Mouse (Mus musculus): ENCODE measurements around the gene Slc1a6. TPM values are rescaled to one million over a fixed set of nuclear protein-coding genes. Genes with fewer than 3 reads are reported as not detected.

The Slc1a6 gene
- total RNA-seq, 1 experiment, result 1.7 TPM

DNA sequence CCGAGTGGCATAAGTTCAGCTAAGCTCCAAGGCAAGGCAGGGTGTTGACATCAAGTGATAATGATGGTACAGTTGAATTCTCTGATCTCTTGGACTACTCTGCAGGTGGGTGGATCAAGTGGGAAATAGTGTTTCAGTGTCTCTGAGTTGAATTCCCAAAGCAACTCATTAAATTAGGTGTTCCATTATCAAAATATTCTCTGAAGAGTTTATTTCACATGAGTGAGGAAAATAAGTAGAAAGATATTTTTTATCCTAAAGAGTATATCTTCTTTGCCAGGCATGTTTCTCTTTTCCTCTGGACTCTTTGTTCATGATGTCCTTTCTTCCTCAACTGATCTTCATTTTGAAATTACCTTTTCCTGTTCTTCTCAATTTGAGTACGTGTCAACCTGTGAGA, 71.8 kb downstream of the Slc1a6 start, which contains the start of gene Olfr1356:
Olfr1356 (minus strand) TSS at position 101 of the 400 bp plus-strand sequence.
- in situ Hi-C loops (cut with MboI; ENCODE audit: low sequenced_read_pairs in 2 of 2, unreplicated experiment in 2 of 2), result no loop called here
- H3K9me3 ChIP-seq (ENCODE audit: control insufficient read depth, insufficient read depth, low read depth, low read length), result no peaks in the 10 kb centered on the region
- no peak for DNase-seq (ENCODE audit: low read depth, low spot score)
- no peaks in the 10 kb centered on the region for H3K36me3 ChIP-seq (ENCODE audit: control insufficient read depth, insufficient read depth, low read length, poor library complexity, severe bottlenecking)
- no peak within 1 kb of the TSS for H3K9ac ChIP-seq (ENCODE audit: insufficient read depth, low read depth, low read length, poor library complexity, severe bottlenecking)
- H3K4me3 ChIP-seq (ENCODE audit: insufficient read depth in 1 of 2, low read depth in 1 of 2, low read length in 2 of 2, poor library complexity in 1 of 2, severe bottlenecking in 1 of 2), result no peak within 1 kb of the TSS
- no peak within 1 kb of the TSS for H3K27ac ChIP-seq (ENCODE audit: insufficient read depth, low read depth, low read length, poor library complexity, severe bottlenecking)
- TF ChIP-seq HCFC1 (IDR thresholded peaks at IDR 0.05; ENCODE audit: borderline replicate concordance, insufficient read depth, low read length) (no peak), ZNF384 (IDR thresholded peaks at IDR 0.05; ENCODE audit: low read depth, low read length) (no peak), CHD2 (IDR thresholded peaks at IDR 0.05; ENCODE audit: low read depth, low read length) (no peak), ZC3H11A (IDR thresholded peaks at IDR 0.05; ENCODE audit: borderline replicate concordance, low read depth, low read length) (no peak), MAFK (IDR thresholded peaks at IDR 0.05; ENCODE audit: insufficient read depth, low read depth, low read length) (no peak)
- H3K4me1 ChIP-seq (ENCODE audit: control insufficient read depth in 2 of 2, insufficient read depth in 2 of 2, low read length in 2 of 2, poor library complexity in 1 of 2), result no peaks in the 10 kb centered on the region

Other genes starting within 250 kb of the Slc1a6 start
- gene Ilvbl, start 206.2 kb upstream of the Slc1a6 start, total RNA-seq (2012; rRNA removed), result 25.5 and 36.0 TPM in 2 replicates
- gene Syde1, start 188.5 kb upstream of the Slc1a6 start, total RNA-seq (2012; rRNA removed), result 2.2 and 5.4 TPM in 2 replicates
- gene Olfr1357, start 162.4 kb upstream of the Slc1a6 start, total RNA-seq (2012; rRNA removed), result not detected in 2 replicates
- 0.13 and 0.16 TPM in 2 replicates for gene Casp14, start 62.2 kb upstream of the Slc1a6 start, total RNA-seq (2012; rRNA removed)
- gene Ccdc105, start 27.4 kb upstream of the Slc1a6 start, total RNA-seq (2012; rRNA removed), result 0.21 and 0.31 TPM in 2 replicates
- not detected in 2 replicates for gene Olfr1356, start 71.7 kb downstream of the Slc1a6 start, total RNA-seq (2012; rRNA removed)
- gene Olfr1355, start 95.0 kb downstream of the Slc1a6 start, total RNA-seq (2012; rRNA removed), result not detected in 2 replicates
- gene Olfr1354, start 132.7 kb downstream of the Slc1a6 start, total RNA-seq (2012; rRNA removed), result not detected in 2 replicates
- not detected in 2 replicates for gene Olfr8, start 170.1 kb downstream of the Slc1a6 start, total RNA-seq (2012; rRNA removed)
- not detected in 2 replicates for gene Olfr1353, start 182.8 kb downstream of the Slc1a6 start, total RNA-seq (2012; rRNA removed)
- not detected in 2 replicates for gene Olfr1352, start 200.6 kb downstream of the Slc1a6 start, total RNA-seq (2012; rRNA removed)
- not detected in 2 replicates for gene Olfr1351, start 232.0 kb downstream of the Slc1a6 start, total RNA-seq (2012; rRNA removed)
- not detected in 2 replicates for gene Olfr57, start 248.2 kb downstream of the Slc1a6 start, total RNA-seq (2012; rRNA removed)

Measured in ES-E14 (cell line).